Mouse (Mus musculus): ENCODE measurements around the gene H2-DMb2. TPM values are rescaled to one million over a fixed set of nuclear protein-coding genes. Genes with fewer than 3 reads are reported as not detected.
A peak's percentile ranks its signal among the peaks of the same experiment; 100 is the strongest.

The H2-DMb2 gene
- total and polyA plus RNA-seq, 3 experiments = 0.77 to 1.5 TPM; not detected in 1

- peaks cover 10% of the 10 kb centered on the region for H3K79me2 ChIP-seq (ENCODE audit: control insufficient read depth, insufficient read depth, low read length, poor library complexity)
- H3K4me1 ChIP-seq (ENCODE audit: control insufficient read depth in 1 of 2, insufficient read depth in 2 of 2, low read length in 2 of 2) = peaks cover 14 to 27% of the 10 kb centered on the region in 2 experiments
- TF ChIP-seq ETS1 (IDR thresholded peaks at IDR 0.05; ENCODE audit: low read depth, low read length) (peak; percentile 59; the same call in 1 of the 2 replicates), USF2 (IDR thresholded peaks at IDR 0.05; ENCODE audit: borderline replicate concordance in 1 of 2, insufficient read depth in 1 of 2, low read depth in 1 of 2, low read length in 2 of 2) (no peak), GABPA (IDR thresholded peaks at IDR 0.05; ENCODE audit: low read depth, low read length) (no peak), ZNF384 (IDR thresholded peaks at IDR 0.05; ENCODE audit: low read depth, low read length) (no peak), TAL1 (IDR thresholded peaks at IDR 0.05; ENCODE audit: low read length) (0 out of 2 replicates have a peak, but pooled peaks have one; percentile 9), SIN3A (IDR thresholded peaks at IDR 0.05; ENCODE audit: low read length) (peak; percentile 68), KAT2A (conservative IDR thresholded peaks at IDR 0.05; ENCODE audit: low read depth, low read length) (no peak), MYC (IDR thresholded peaks at IDR 0.05; ENCODE audit: low read depth, low read length) (no peak), MAX (IDR thresholded peaks at IDR 0.05; ENCODE audit: low read length) (no peak), POLR2AphosphoS5 (IDR thresholded peaks at IDR 0.05; ENCODE audit: borderline replicate concordance, low read depth, low read length) (no peak), RCOR1 (IDR thresholded peaks at IDR 0.05; ENCODE audit: low read depth, low read length) (peak; percentile 83), ZKSCAN1 (IDR thresholded peaks at IDR 0.05; ENCODE audit: low read depth, low read length) (no peak), MEF2A (IDR thresholded peaks at IDR 0.05; ENCODE audit: extremely low read depth, insufficient replicate concordance, low read depth, low read length, poor library complexity, severe bottlenecking) (no peak), SMC3 (IDR thresholded peaks at IDR 0.05; ENCODE audit: low read depth, low read length) (no peak), GATA1 (IDR thresholded peaks at IDR 0.05; ENCODE audit: low read depth, low read length) (peak; percentile 44; the same call in 1 of the 2 replicates), CTCF (IDR thresholded peaks at IDR 0.05 in 2 of 3, conservative IDR thresholded peaks at IDR 0.05 in 1 of 3; ENCODE audit: control insufficient read depth in 1 of 3, insufficient read depth in 1 of 3, low read depth in 2 of 3, low read length in 3 of 3, poor library complexity in 1 of 3, severe bottlenecking in 1 of 3) (no peak), MYB (IDR thresholded peaks at IDR 0.05; ENCODE audit: low read depth, low read length) (peak; percentile 72), ZC3H11A (IDR thresholded peaks at IDR 0.05; ENCODE audit: low read depth, low read length) (no peak), EP300 (IDR thresholded peaks at IDR 0.05; ENCODE audit: low read depth in 1 of 2, low read length in 2 of 2) (peak; percentile 42 to 86), MAZ (IDR thresholded peaks at IDR 0.05; ENCODE audit: low read depth, low read length) (0 out of 2 replicates have a peak, but pooled peaks have one; percentile 53), MAFK (IDR thresholded peaks at IDR 0.05; ENCODE audit: borderline replicate concordance, low read depth, low read length) (no peak), UBTF (IDR thresholded peaks at IDR 0.05; ENCODE audit: borderline replicate concordance, insufficient read depth, low read depth, low read length) (no peak), ELF1 (IDR thresholded peaks at IDR 0.05; ENCODE audit: low read depth, low read length) (0 out of 2 replicates have a peak, but pooled peaks have one; percentile 31), RAD21 (IDR thresholded peaks at IDR 0.05; ENCODE audit: low read depth, low read length) (no peak), NELFE (IDR thresholded peaks at IDR 0.05; ENCODE audit: low read depth, low read length) (0 out of 2 replicates have a peak, but pooled peaks have one; percentile 18), TCF12 (IDR thresholded peaks at IDR 0.05; ENCODE audit: low read depth, low read length) (peak; percentile 54), ZMIZ1 (IDR thresholded peaks at IDR 0.05; ENCODE audit: low read depth, low read length) (no peak)
- H3K36me3 ChIP-seq (ENCODE audit: control insufficient read depth in 1 of 2, insufficient read depth in 2 of 2, low read length in 2 of 2) = peaks cover 0 to 8% of the 10 kb centered on the region in 2 experiments; a peak in 2 of 4 replicates
- H3K4me3 ChIP-seq (ENCODE audit: control insufficient read depth in 1 of 2, insufficient read depth in 1 of 2, low read depth in 2 of 2, low read length in 2 of 2) = no peak overlapping the region
- no peak overlapping the region for H3K27ac ChIP-seq (ENCODE audit: control insufficient read depth, low read depth, low read length)
- H3K27me3 ChIP-seq (ENCODE audit: control insufficient read depth in 1 of 2, insufficient read depth in 2 of 2, low read length in 2 of 2) = no peaks in the 10 kb centered on the region
- no peak overlapping the region for H3K9ac ChIP-seq (ENCODE audit: control insufficient read depth, low read depth, low read length, poor library complexity, severe bottlenecking)
- DNase-seq (ENCODE audit: low read depth, low spot score) = peak; percentile 53
- H3K9me3 ChIP-seq (replicated peaks; ENCODE audit: insufficient read depth, low read length) = no peaks in the 10 kb centered on the region
These were observed 40.6 kb downstream of the H2-DMb2 start for GRCm38 (mm10) chr17:34183564-34184219.
